Mouse (Mus musculus): ENCODE measurements around the gene Pdap1. TPM values are rescaled to one million over a fixed set of nuclear protein-coding genes. Genes with fewer than 3 reads are reported as not detected.

Pdap1 gene
- polyA plus RNA-seq, 1 experiment: 18.7 TPM

DNA sequence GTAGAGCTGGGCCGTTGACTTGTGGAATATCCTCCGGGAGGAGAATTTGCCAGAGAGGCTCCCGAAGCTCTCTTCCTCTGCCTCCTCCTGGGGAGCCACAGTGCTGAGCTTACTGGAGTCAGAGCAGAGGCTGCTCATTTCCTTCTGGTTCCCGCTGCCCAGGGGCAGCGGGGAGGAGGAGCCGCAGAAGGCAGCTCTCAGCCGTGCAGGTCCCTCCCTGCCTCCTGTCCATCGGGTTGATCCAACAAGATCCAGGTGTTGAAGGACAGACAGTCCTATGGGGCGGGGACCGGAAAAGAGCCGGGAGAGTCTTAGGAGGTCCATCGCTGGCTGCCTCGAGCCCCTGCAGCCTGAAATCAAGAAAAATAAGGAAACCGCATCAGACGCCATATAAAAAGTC lies 25.1 kb upstream of the Pdap1 start:
- TF ChIP-seq POLR2A (IDR thresholded peaks at IDR 0.05; ENCODE audit: low read depth, low read length) (no peak), CTCF (IDR thresholded peaks at IDR 0.05; ENCODE audit: extremely low read depth, insufficient read length, insufficient replicate concordance, low read depth, low read length) (no peak)
- 80% methylated on average over 15 of the region's 15 CpGs for WGBS
- H3K27me3 ChIP-seq (ENCODE audit: control insufficient read depth, insufficient read depth, low read length): no peaks in the 10 kb centered on the region

DNA sequence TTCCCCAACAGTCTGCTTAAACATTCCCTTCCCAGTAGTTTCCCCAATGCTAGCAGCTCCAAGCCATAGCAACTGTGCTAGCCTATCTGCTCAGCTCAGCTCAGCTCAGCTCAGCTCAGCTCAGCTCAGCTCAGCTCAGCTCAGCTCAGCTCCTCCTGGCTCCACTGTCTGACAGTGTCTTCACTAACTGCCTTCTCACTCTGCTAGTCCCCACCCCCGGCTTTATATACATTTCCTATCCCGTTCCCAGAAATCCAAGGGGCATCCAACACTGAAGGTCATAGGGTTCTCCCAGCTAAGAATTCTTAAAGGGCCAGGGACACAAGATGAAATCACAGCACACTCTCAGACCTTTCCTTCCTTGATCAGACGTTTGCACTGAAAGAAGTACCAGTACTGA lies 24.7 kb upstream of the Pdap1 start:
- no peak overlapping the region; the same call in 1 of the 2 replicates for H3K27ac ChIP-seq (ENCODE audit: insufficient read depth, low read depth, low read length)
- H3K27me3 ChIP-seq (ENCODE audit: control insufficient read depth, insufficient read depth, low read length): no peaks in the 10 kb centered on the region
- peaks cover 22% of the 10 kb centered on the region for H3K36me3 ChIP-seq (ENCODE audit: control insufficient read depth, insufficient read depth, low read length)
- WGBS: 48% methylated on average over 3 of the region's 3 CpGs
- TF ChIP-seq POLR2A (IDR thresholded peaks at IDR 0.05; ENCODE audit: low read depth, low read length): no peak
- H3K4me1 ChIP-seq (ENCODE audit: control insufficient read depth, insufficient read depth, insufficient read length, low read length): peaks cover 3% of the 10 kb centered on the region; the same call in 1 of the 2 replicates
- peak overlapping the region; percentile 13 for H3K4me3 ChIP-seq (ENCODE audit: low read depth, low read length)

More for the DNA sequence above, 25.1 kb upstream of the Pdap1 start:
- Histone ChIP-seq H3K36me3 (ENCODE audit: control insufficient read depth, insufficient read depth, low read length) (peaks cover 19% of the 10 kb centered on the region), H3K27ac (ENCODE audit: insufficient read depth, low read depth, low read length) (no peak overlapping the region; the same call in 1 of the 2 replicates), H3K4me1 (ENCODE audit: control insufficient read depth, insufficient read depth, insufficient read length, low read length) (peaks cover 3% of the 10 kb centered on the region; the same call in 1 of the 2 replicates), H3K4me3 (ENCODE audit: low read depth, low read length) (peak overlapping the region; percentile 13)

DNA sequence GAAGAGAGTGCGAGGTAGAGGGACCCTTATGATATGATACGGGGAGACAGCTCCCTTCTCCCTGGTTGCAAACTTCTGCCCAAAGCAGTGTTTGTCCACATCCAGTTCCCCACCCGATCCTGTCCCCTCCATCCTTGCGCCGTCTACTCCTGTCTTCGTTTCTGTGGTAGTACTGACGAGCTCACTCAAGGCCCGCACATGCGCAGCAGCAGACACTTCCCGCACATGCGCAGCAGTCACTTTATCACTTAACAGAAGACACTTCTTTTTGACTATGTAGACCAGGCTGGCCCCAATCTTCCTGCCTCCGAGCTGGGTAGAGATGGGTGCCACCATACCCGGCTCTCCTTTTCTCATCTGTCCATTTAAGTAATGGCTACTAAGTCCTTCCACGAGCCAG lies 21.3 kb upstream of the Pdap1 start:
- Histone ChIP-seq H3K4me1 (ENCODE audit: control insufficient read depth, insufficient read depth, insufficient read length, low read length) (peaks cover 3% of the 10 kb centered on the region; the same call in 1 of the 2 replicates), H3K4me3 (ENCODE audit: low read depth, low read length) (no peak overlapping the region), H3K36me3 (ENCODE audit: control insufficient read depth, insufficient read depth, low read length) (peaks cover 44% of the 10 kb centered on the region), H3K27ac (ENCODE audit: insufficient read depth, low read depth, low read length) (no peak overlapping the region), H3K27me3 (ENCODE audit: control insufficient read depth, insufficient read depth, low read length) (no peaks in the 10 kb centered on the region)
- 95% methylated on average over 14 of the region's 14 CpGs for WGBS
- TF ChIP-seq POLR2A (IDR thresholded peaks at IDR 0.05; ENCODE audit: low read depth, low read length) (no peak), CTCF (IDR thresholded peaks at IDR 0.05; ENCODE audit: extremely low read depth, insufficient read length, insufficient replicate concordance, low read depth, low read length) (no peak)

DNA sequence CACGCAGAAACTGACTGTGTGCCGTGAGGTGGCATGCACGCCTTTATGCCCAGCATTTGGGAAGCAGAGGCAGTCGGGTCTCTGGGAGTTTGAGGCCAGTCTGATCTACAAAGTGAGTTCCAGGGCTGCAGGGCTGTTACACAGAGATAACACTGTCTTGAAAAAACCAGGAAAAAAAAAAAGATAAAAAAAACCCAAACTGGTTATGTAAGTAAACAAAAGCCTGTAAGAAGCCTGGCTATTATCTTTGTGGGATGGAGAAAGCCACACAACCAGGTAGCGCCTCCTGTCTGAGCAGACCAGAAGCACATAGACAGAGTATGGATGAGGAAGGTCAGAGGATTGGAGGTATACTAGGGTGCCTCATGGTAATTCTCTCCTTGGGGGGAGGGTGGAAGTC lies 12.7 kb upstream of the Pdap1 start:
- H3K27ac ChIP-seq (ENCODE audit: insufficient read depth, low read depth, low read length): no peak overlapping the region
- H3K4me1 ChIP-seq (ENCODE audit: control insufficient read depth, insufficient read depth, insufficient read length, low read length): no peaks in the 10 kb centered on the region
- peaks cover 79% of the 10 kb centered on the region for H3K36me3 ChIP-seq (ENCODE audit: control insufficient read depth, insufficient read depth, low read length)
- H3K27me3 ChIP-seq (ENCODE audit: control insufficient read depth, insufficient read depth, low read length): no peaks in the 10 kb centered on the region
- 86% methylated on average over 5 of the region's 5 CpGs for WGBS
- H3K4me3 ChIP-seq (ENCODE audit: low read depth, low read length): no peak overlapping the region
- TF ChIP-seq CTCF (IDR thresholded peaks at IDR 0.05; ENCODE audit: extremely low read depth, insufficient read length, insufficient replicate concordance, low read depth, low read length) (no peak), POLR2A (IDR thresholded peaks at IDR 0.05; ENCODE audit: low read depth, low read length) (no peak)

DNA sequence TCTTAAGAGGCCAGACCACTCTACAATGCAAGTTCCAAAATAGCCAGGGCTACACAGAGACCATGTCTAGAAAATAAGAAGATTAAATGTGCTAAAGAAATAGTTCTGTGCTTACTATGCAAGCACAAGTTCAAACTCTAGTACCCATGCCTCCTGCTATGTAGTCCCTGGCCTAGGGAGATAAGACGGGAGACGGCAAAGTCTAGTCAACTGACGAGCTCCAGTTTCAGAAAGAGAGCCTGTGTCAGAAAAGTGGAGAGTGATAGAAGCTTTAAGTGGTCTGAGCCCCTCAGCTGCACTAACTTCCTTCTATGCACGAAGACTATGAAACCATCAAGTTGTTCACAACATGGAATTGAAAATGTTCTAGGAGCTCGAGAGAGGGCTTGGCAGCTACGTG lies 9.3 kb upstream of the Pdap1 start:
- Histone ChIP-seq H3K4me3 (ENCODE audit: low read depth, low read length) (no peak overlapping the region), H3K27me3 (ENCODE audit: control insufficient read depth, insufficient read depth, low read length) (no peaks in the 10 kb centered on the region), H3K4me1 (ENCODE audit: control insufficient read depth, insufficient read depth, insufficient read length, low read length) (no peaks in the 10 kb centered on the region), H3K27ac (ENCODE audit: insufficient read depth, low read depth, low read length) (no peak overlapping the region), H3K36me3 (ENCODE audit: control insufficient read depth, insufficient read depth, low read length) (peaks cover 89% of the 10 kb centered on the region)
- no peak for TF ChIP-seq CTCF (IDR thresholded peaks at IDR 0.05; ENCODE audit: extremely low read depth, insufficient read length, insufficient replicate concordance, low read depth, low read length)
- no peak for TF ChIP-seq POLR2A (IDR thresholded peaks at IDR 0.05; ENCODE audit: low read depth, low read length)
- 90% methylated on average over 6 of the region's 6 CpGs for WGBS

DNA sequence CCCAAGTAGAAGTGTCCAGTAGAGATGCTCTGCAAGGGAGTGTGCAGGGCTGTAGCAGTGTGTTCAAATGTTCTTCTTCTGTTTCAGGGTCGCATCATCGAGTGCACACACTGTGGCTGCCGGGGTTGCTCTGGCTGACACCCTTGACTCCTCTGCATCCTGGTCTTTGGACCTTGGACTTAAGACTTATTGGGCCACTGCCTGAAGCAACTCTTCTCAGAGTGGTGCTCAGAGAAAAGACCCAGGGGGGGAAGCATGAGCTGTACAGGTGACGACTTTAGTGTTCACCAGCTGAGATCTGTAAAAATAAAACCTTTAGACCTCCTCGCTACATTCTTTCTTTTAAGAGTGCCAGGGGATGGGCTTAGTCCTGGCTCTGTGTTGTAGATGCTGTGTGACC lies 7.7 kb upstream of the Pdap1 start:
- Histone ChIP-seq H3K4me1 (ENCODE audit: control insufficient read depth, insufficient read depth, insufficient read length, low read length) (no peaks in the 10 kb centered on the region), H3K4me3 (ENCODE audit: low read depth, low read length) (no peak overlapping the region), H3K27ac (ENCODE audit: insufficient read depth, low read depth, low read length) (no peak overlapping the region), H3K27me3 (ENCODE audit: control insufficient read depth, insufficient read depth, low read length) (no peaks in the 10 kb centered on the region), H3K36me3 (ENCODE audit: control insufficient read depth, insufficient read depth, low read length) (peaks cover 89% of the 10 kb centered on the region)
- 53% methylated on average over 5 of the region's 5 CpGs for WGBS
- TF ChIP-seq POLR2A (IDR thresholded peaks at IDR 0.05; ENCODE audit: low read depth, low read length) (no peak), CTCF (IDR thresholded peaks at IDR 0.05; ENCODE audit: extremely low read depth, insufficient read length, insufficient replicate concordance, low read depth, low read length) (no peak)

DNA sequence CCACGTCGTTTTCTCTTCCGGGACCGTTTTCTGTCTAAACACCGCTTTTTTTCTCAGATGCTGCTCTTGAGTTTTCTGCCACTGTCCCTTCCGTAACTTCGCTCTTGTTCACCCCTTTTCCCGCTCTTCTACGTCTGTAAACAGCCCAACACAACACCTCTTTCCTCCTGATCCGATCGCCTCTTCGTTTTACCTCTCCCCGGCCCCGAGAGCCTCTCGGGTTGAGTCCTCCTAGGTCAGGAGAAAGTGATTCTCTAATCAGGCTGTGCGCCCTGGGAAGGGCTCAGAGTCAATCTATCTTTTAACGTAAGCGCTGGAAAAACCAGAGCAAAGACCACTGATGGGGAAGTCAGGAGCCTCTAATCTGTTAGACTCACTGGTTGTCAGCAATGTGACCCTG lies 573 bp upstream of the Pdap1 start:
- under 1% methylated on average over 18 of the region's 18 CpGs for WGBS
- peaks cover 4% of the 10 kb centered on the region; the same call in 1 of the 2 replicates for H3K4me1 ChIP-seq (ENCODE audit: control insufficient read depth, insufficient read depth, insufficient read length, low read length)

More for the DNA sequence above, 573 bp upstream of the Pdap1 start:
- no peak for TF ChIP-seq POLR2A (IDR thresholded peaks at IDR 0.05; ENCODE audit: low read depth, low read length)
- TF ChIP-seq CTCF (IDR thresholded peaks at IDR 0.05; ENCODE audit: extremely low read depth, insufficient read length, insufficient replicate concordance, low read depth, low read length): no peak
- Histone ChIP-seq H3K4me3 (ENCODE audit: low read depth, low read length) (peak overlapping the region; percentile 82), H3K27me3 (ENCODE audit: control insufficient read depth, insufficient read depth, low read length) (no peaks in the 10 kb centered on the region), H3K36me3 (ENCODE audit: control insufficient read depth, insufficient read depth, low read length) (peaks cover 40% of the 10 kb centered on the region), H3K27ac (ENCODE audit: insufficient read depth, low read depth, low read length) (peak overlapping the region; percentile 96)

All from small intestine, adult 2 months (tissue).